Mouse (Mus musculus) small intestine, adult 2 months (tissue): ENCODE measurements at regions not wholly inside any gene's neighbourhood (a gene's known extent, or its start where the extent isn't known, plus 50 kb on each side); places are given as distances from the start of the nearest gene placed in this dataset.

Experiments
- CTCF ChIP-seq: fragments of 200-500 bp; IDR thresholded peaks from 2 replicates; pipeline ENCODE4 v1.5.1; 2012; ENCODE audit warnings: low read depth, mild to moderate bottlenecking, control low read depth, inconsistent platforms, low read length, moderate library complexity, mixed read lengths; ENCODE audit not compliant: insufficient replicate concordance, insufficient read length; ENCODE audit errors: extremely low read depth
- POLR2A ChIP-seq: fragments of 200-500 bp; IDR thresholded peaks from 2 replicates; pipeline ENCODE4 v1.6.1; 2012; ENCODE audit warnings: low read depth, mild to moderate bottlenecking, control low read depth, inconsistent platforms, low read length, moderate library complexity

GRCm38 (mm10) chr10:42089686-42090085 is 71.4 kb upstream of the Armc2 start:
- TF ChIP-seq POLR2A (no peak), CTCF (no peak)
